Mouse (Mus musculus) ES-E14 (cell line): ENCODE results near the gene Ppef2. TPM values are rescaled to one million over a fixed set of nuclear protein-coding genes. Genes with fewer than 3 reads are reported as not detected.

Experiments
- DNase-seq: peaks from one replicate; pipeline ENCODE4 v3.0.0-alpha.2; 2013; ENCODE audit warnings: low read depth, low spot score
- H3K27ac ChIP-seq: 2 replicates; pipeline ENCODE4 v1.5.1; 2012; ENCODE audit warnings: low read depth, mild to moderate bottlenecking, low read length, moderate library complexity, mixed read lengths; ENCODE audit not compliant: poor library complexity, insufficient read depth, severe bottlenecking
- H3K36me3 ChIP-seq: 2 replicates; pipeline ENCODE4 v1.6.1; 2012; ENCODE audit warnings: mild to moderate bottlenecking, low read length, moderate library complexity, mixed read lengths; ENCODE audit not compliant: control insufficient read depth, poor library complexity, insufficient read depth, severe bottlenecking
- H3K4me1 ChIP-seq, 2 experiments: fragments of 150-350 bp in 1 of 2; sonication (generic) in 1 of 2; 2 replicates each; pipeline ENCODE4 v1.6.1; 2012; ENCODE audit warnings: low read length in 2 of 2, mild to moderate bottlenecking in 1 of 2, mixed read lengths in 1 of 2; ENCODE audit not compliant: control insufficient read depth in 2 of 2, insufficient read depth in 2 of 2, poor library complexity in 1 of 2
- H3K4me3 ChIP-seq, 2 experiments: fragments of 150-350 bp in 1 of 2; sonication (generic) in 1 of 2; 2 replicates each; pipeline ENCODE4 v1.5.1; 2012; ENCODE audit warnings: low read length in 2 of 2, low read depth in 1 of 2, mild to moderate bottlenecking in 1 of 2, mixed read lengths in 1 of 2; ENCODE audit not compliant: insufficient read depth in 1 of 2, poor library complexity in 1 of 2, severe bottlenecking in 1 of 2
- H3K9ac ChIP-seq: 2 replicates; pipeline ENCODE4 v1.6.1; 2012; ENCODE audit warnings: low read depth, mild to moderate bottlenecking, low read length, mixed read lengths; ENCODE audit not compliant: poor library complexity, insufficient read depth, severe bottlenecking
- H3K9me3 ChIP-seq: fragments of 150-350 bp; sonication (generic); 2 replicates; pipeline ENCODE4 v1.6.1; 2012; ENCODE audit warnings: low read depth, mild to moderate bottlenecking, low read length; ENCODE audit not compliant: control insufficient read depth, insufficient read depth
- CHD2 ChIP-seq: IDR thresholded peaks from 2 replicates; pipeline ENCODE4 v1.6.1; 2014; ENCODE audit warnings: mild to moderate bottlenecking, low read depth, low read length, inconsistent platforms
- HCFC1 ChIP-seq: IDR thresholded peaks from 2 replicates; pipeline ENCODE4 v1.6.1; 2012; ENCODE audit warnings: low read length, inconsistent platforms, borderline replicate concordance; ENCODE audit not compliant: insufficient read depth
- MAFK ChIP-seq: IDR thresholded peaks from 2 replicates; pipeline ENCODE4 v1.6.1; 2014; ENCODE audit warnings: mild to moderate bottlenecking, low read depth, low read length, inconsistent platforms; ENCODE audit not compliant: insufficient read depth
- ZC3H11A ChIP-seq: IDR thresholded peaks from 2 replicates; pipeline ENCODE4 v1.6.1; 2012; ENCODE audit warnings: low read depth, mild to moderate bottlenecking, inconsistent platforms, low read length, borderline replicate concordance
- ZNF384 ChIP-seq: IDR thresholded peaks from 2 replicates; pipeline ENCODE4 v1.6.1; 2012; ENCODE audit warnings: low read depth, low read length, inconsistent platforms
- in situ Hi-C, 2 experiments: fragments of 600-800 bp; cut with MboI; formaldehyde crosslinking; loops; one replicate each; pipeline ENCODE4 v1.15.1; 2025; ENCODE audit warnings: low sequenced_read_pairs in 2 of 2, inconsistent platforms in 1 of 2; ENCODE audit not compliant: unreplicated experiment in 2 of 2
- total RNA-seq: library from RNA; depleted of rRNA; stranded (reverse); fragments of 300-350 nt; gene quantifications from 2 replicates; pipeline ENCODE4 v1.2.3, GENCODE M21; 2012

Ppef2 gene
- total RNA-seq, 1 experiment = 3.3 TPM

DNA sequence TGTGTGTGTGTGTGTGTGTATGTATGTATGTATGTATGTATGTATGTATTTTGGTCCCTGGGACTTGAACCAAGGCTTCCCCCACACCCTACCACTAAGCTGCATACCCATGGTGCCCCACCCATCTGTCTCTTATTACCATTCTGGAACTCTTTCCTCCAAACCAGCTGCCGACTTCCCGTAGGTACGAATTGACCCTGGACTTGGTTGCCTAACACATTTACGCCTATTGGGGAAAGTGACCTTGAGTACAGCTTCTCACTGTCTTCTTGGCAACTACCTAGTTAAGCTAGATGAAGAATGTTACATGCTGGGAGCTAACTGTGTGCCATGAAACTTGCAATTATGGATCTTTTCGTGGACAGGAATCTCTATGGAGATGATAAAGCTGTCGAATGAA, 50.0 kb downstream of the Ppef2 start:
- in situ Hi-C loops = no loop called here
- no peaks in the 10 kb centered on the region for H3K9me3 ChIP-seq
- TF ChIP-seq HCFC1 (no peak), ZC3H11A (no peak), CHD2 (no peak), MAFK (no peak), ZNF384 (no peak)
- H3K9ac ChIP-seq = no peak overlapping the region
- peaks cover 11% of the 10 kb centered on the region for H3K36me3 ChIP-seq
- H3K27ac ChIP-seq = no peak overlapping the region
- H3K4me1 ChIP-seq = no peaks in the 10 kb centered on the region
- H3K4me3 ChIP-seq = no peak overlapping the region
- no peak for DNase-seq

DNA sequence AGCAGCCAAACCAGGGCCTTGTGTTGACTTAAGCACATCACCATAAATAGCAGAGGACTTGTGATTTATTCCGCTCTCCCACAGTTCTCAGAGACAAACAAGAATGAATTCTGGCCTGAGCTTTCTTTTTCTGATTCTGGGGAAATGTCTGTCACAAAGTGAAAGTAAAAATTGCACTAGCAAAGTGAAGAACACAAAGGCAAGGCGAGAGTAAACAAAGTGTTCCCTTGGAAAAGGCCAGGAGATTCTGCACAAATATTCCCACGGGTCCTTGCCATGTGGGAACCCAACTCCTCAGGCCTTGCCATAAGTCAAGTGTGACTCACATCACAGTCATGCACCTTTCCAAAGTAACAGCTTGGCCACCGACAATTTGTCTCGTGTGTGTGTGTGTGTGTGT, 50.4 kb downstream of the Ppef2 start:
- TF ChIP-seq MAFK = no peak
- no peak for TF ChIP-seq HCFC1
- no peak for TF ChIP-seq ZC3H11A
- TF ChIP-seq ZNF384 = no peak
- TF ChIP-seq CHD2 = no peak
- Histone ChIP-seq H3K27ac (no peak overlapping the region), H3K9me3 (no peaks in the 10 kb centered on the region), H3K4me1 (no peaks in the 10 kb centered on the region), H3K4me3 (no peak overlapping the region), H3K9ac (no peak overlapping the region), H3K36me3 (peaks cover 14% of the 10 kb centered on the region)
- no peak for DNase-seq
- in situ Hi-C loops = no loop called here

DNA sequence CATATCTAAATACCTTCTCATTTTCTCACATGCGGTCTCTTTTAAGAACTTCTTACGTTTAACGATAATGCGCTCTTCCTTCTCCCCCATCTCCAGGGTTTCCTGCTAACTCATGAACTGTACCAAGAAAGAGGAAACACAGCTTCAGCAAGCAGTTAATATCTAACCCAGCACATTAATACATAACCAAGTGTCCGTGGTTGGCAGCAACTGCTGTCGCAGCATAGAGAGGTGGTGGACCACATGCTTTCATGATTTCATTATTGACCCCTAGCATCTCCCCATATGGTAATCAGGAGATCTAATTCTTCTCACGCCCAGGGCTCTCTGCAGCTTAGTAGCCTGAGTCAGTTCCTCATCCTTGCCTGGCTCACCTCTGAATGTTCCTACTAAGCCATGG, 50.9 kb downstream of the Ppef2 start:
- Histone ChIP-seq H3K4me3 (no peak overlapping the region), H3K9me3 (no peaks in the 10 kb centered on the region), H3K9ac (no peak overlapping the region), H3K4me1 (no peaks in the 10 kb centered on the region), H3K36me3 (peaks cover 18% of the 10 kb centered on the region), H3K27ac (no peak overlapping the region)
- DNase-seq = no peak
- TF ChIP-seq CHD2 (no peak), ZC3H11A (no peak), ZNF384 (no peak), MAFK (no peak), HCFC1 (no peak)
- in situ Hi-C loops = no loop called here

DNA sequence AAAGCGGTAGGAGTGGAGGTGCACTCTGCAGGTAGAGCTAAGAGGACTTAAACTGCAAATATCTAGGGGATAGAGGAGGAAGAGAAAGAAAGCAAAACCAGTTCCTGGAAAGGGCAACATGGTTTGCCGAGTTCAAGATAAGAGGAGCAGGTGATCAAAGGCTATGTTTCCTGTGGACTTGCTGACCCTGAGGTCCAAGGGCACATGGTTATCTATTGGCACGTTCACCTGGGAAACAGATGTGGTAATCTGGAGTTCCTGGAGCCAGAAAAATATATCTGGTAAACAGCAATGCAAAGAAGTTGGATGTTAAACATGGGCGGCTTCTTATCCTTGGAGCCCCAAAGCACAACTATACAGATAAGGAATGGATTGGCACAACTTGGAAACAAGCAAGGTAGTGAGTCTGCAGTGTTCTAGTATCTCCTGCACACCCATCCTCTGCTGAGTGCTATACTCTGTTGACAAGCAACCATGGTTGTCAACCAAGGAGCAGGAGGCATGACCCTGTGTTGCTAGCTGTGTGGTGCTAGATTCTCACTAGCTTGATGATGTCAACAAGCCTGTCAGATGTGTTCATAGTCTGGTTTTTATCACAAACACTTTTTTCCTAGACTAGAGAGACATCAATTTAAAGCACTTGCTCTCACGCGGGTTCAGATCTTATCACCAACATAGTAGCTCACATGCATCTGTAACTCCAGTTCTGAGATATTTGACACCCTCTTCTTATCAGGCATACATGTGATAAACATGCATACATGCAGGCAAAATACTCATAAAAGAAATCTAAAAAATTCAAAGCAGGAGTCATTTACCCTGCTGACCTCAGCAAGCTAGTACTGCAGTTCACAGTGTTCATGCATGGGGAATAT, 51.7 kb downstream of the Ppef2 start:
- H3K9me3 ChIP-seq = no peaks in the 10 kb centered on the region
- TF ChIP-seq CHD2 (no peak), ZC3H11A (no peak), HCFC1 (no peak), MAFK (no peak), ZNF384 (no peak)
- peaks cover 22% of the 10 kb centered on the region for H3K36me3 ChIP-seq
- no peak for DNase-seq
- H3K9ac ChIP-seq = no peak overlapping the region
- no peaks in the 10 kb centered on the region for H3K4me1 ChIP-seq
- in situ Hi-C loops = no loop called here
- H3K4me3 ChIP-seq = no peak overlapping the region
- H3K27ac ChIP-seq = no peak overlapping the region

DNA sequence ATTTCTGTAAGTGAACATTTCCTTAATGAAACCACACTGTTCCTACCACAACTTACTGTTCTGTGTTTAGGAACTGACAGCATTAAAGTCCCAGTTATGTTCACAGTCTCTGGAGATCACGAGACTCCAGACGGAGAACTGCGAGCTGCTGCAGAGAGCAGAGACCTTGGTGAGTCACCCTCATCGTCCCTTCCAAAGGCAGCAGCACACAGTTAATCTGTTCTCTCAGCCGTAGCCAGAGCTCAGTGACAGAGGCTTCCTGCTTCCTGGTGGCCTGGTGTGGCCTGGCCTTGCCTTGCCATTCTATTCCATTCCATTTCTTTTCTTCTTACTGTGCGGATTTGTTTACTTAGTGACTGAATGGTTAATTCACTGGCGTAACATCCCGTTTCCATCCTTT, 57.8 kb downstream of the Ppef2 start:
- no peak overlapping the region for H3K9ac ChIP-seq
- H3K4me1 ChIP-seq = no peaks in the 10 kb centered on the region
- DNase-seq = no peak
- H3K4me3 ChIP-seq = no peak overlapping the region
- in situ Hi-C loops = no loop called here
- TF ChIP-seq MAFK (no peak), ZC3H11A (no peak), ZNF384 (no peak), HCFC1 (no peak), CHD2 (no peak)
- peaks cover 51% of the 10 kb centered on the region for H3K36me3 ChIP-seq
- no peaks in the 10 kb centered on the region for H3K9me3 ChIP-seq
- H3K27ac ChIP-seq = no peak overlapping the region
